Mouse (Mus musculus): ENCODE data around the gene Aamp. TPM values are rescaled to one million over a fixed set of nuclear protein-coding genes. Genes with fewer than 3 reads are reported as not detected.
"Not testable (repeated sequence)": the region's sequence is repeated elsewhere in the genome, so short reads cannot be mapped to it uniquely, and the experiment has no call there.

Gene Aamp
- polyA plus RNA-seq, 1 experiment from 2014 or later, result 246 TPM

DNA sequence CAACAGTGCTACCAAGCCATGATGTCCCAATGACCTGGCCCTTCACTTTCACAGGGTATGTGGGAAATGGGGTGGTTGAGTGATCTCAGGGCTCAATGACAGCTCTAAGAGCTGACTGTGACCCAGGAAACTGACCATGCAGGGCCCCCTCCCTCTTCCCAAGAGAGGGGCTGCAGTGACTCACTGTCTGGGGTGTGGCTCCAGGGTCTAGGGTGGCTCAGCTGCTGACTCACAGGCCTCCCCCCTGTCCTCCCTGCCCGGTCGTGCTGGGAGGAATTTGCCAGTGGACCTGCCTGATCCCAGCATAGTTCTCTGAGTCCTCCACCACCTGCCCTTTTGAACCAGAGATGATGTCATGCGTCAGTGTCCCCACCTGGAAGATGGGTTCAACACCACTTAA, 12.7 kb upstream of the Aamp start:
- H3K4me1 ChIP-seq, result peaks cover 20% of the 10 kb centered on the region
- WGBS, result 80% methylated on average over 3 of the region's 3 CpGs
- H3K27ac ChIP-seq (replicated peaks), result no peak overlapping the region
- H3K4me3 ChIP-seq, result no peak overlapping the region
- DNase-seq (ENCODE audit: low spot score), result no peak
- peaks cover 24% of the 10 kb centered on the region for H3K36me3 ChIP-seq
- H3K27me3 ChIP-seq (ENCODE audit: low read depth, poor library complexity, severe bottlenecking), result peaks cover 2% of the 10 kb centered on the region; the same call in 1 of the 2 replicates
- H3K9me3 ChIP-seq (replicated peaks), result no peaks in the 10 kb centered on the region

- H3K27ac ChIP-seq (replicated peaks), result peak overlapping the region; percentile 80
- no peak for DNase-seq (ENCODE audit: low spot score)
- no peak overlapping the region for H3K4me3 ChIP-seq
- H3K4me1 ChIP-seq, result peaks cover 20% of the 10 kb centered on the region
- no peaks in the 10 kb centered on the region for H3K27me3 ChIP-seq (ENCODE audit: low read depth, poor library complexity, severe bottlenecking)
- WGBS, result 63% methylated on average over 6 of the region's 6 CpGs
- H3K36me3 ChIP-seq, result peaks cover 32% of the 10 kb centered on the region
- H3K9me3 ChIP-seq (replicated peaks), result no peaks in the 10 kb centered on the region
Measured at GRCm38 (mm10) chr1:74296477-74296876, 11.9 kb upstream of the Aamp start.

- WGBS, result 23% methylated on average over 9 of the region's 9 CpGs
- Histone ChIP-seq H3K9me3 (replicated peaks) (no peaks in the 10 kb centered on the region), H3K27me3 (ENCODE audit: low read depth, poor library complexity, severe bottlenecking) (no peaks in the 10 kb centered on the region), H3K4me1 (peaks cover 20% of the 10 kb centered on the region), H3K27ac (replicated peaks) (peak overlapping the region; percentile 80), H3K4me3 (peak overlapping the region; percentile 29), H3K36me3 (peaks cover 41% of the 10 kb centered on the region)
- DNase-seq (ENCODE audit: low spot score), result peak; percentile 46
Measured at GRCm38 (mm10) chr1:74295456-74296171, 11.1 kb upstream of the Aamp start.

DNA sequence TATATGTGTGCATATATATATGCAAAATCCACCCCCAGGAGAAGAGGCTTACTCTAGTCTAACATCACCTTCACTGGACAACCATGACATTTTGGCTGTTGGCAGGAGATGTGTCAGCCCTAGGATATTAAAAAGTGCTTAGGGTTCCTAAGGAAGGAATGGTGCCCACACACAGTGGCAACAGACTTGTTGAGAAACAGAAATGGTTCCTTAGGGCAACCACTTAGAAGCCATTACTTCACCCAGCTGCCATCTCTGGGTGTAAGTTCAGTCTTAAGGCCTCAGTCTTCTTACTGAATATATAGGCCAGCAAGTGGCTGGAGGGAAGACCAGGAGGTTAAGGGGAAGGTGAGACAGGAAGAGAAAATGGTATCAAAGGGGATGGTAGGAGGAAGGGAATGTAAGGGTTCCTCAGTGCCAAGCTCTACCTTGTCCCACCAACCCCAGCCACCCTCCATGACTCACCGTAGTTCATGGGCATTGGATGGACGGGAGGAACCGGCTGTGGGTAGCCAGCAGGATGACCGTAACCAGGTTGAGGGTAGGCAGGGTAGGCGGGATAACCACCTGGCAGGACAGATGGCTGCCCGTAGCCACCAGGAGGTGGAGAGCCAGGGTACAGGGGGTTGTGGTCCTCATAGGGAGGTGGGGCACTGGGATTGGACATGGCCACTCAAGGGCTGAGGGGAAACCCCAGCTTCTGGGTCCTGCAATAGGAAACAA, 10.4 kb upstream of the Aamp start:
- no peak for DNase-seq (ENCODE audit: low spot score)
- WGBS, result 95% methylated on average over 6 of the region's 6 CpGs
- Histone ChIP-seq H3K27me3 (ENCODE audit: low read depth, poor library complexity, severe bottlenecking) (no peaks in the 10 kb centered on the region), H3K36me3 (peaks cover 48% of the 10 kb centered on the region), H3K4me3 (no peak overlapping the region), H3K27ac (replicated peaks) (peak overlapping the region; percentile 80), H3K4me1 (peaks cover 20% of the 10 kb centered on the region), H3K9me3 (replicated peaks) (no peaks in the 10 kb centered on the region)

- Histone ChIP-seq H3K27me3 (ENCODE audit: low read depth, poor library complexity, severe bottlenecking) (no peaks in the 10 kb centered on the region), H3K36me3 (peaks cover 55% of the 10 kb centered on the region), H3K4me1 (peaks cover 20% of the 10 kb centered on the region), H3K4me3 (no peak overlapping the region), H3K9me3 (replicated peaks) (no peaks in the 10 kb centered on the region), H3K27ac (replicated peaks) (no peak overlapping the region)
- WGBS, result 94% methylated on average over 3 of the region's 3 CpGs
- DNase-seq (ENCODE audit: low spot score), result no peak
Measured at GRCm38 (mm10) chr1:74294090-74294643, 9.6 kb upstream of the Aamp start.

DNA sequence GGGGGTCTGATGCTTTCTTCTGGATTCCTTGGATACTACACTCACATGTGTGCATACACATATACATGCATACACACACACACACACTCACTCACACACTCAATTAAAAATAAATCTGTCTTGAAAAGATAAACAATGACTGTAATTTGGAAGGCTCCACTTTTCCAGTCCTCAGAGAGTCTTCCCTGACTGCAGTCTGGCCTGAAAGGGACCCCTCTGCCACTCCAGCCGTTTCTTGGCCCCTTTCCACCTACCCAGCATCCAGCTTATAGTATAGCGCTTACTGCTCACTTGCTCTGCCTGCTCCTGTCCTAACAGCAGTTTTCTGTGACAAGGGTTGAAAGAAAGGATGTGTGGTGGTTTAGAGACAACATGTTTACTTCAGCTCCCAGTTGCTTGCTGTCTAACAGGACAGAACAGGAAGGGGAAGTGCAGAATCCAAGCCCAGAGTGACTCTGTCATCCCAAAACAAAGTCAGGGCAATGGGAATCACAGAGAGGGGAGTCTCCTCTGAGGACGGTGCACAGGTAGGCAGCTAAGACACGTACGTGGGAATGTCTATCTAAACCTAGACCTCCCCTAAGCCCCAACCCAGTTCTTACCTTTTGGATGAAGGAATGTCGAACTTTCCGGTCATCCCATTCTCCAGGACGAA, 8.9 kb upstream of the Aamp start:
- no peak overlapping the region for H3K27ac ChIP-seq (replicated peaks)
- no peak for DNase-seq (ENCODE audit: low spot score)
- peaks cover 63% of the 10 kb centered on the region for H3K36me3 ChIP-seq
- H3K4me1 ChIP-seq, result peaks cover 20% of the 10 kb centered on the region
- no peaks in the 10 kb centered on the region for H3K27me3 ChIP-seq (ENCODE audit: low read depth, poor library complexity, severe bottlenecking)
- H3K9me3 ChIP-seq (replicated peaks), result no peaks in the 10 kb centered on the region
- H3K4me3 ChIP-seq, result no peak overlapping the region
- 89% methylated on average over 8 of the region's 8 CpGs for WGBS

GRCm38 (mm10) chr1:74292331-74293020, 7.9 kb upstream of the Aamp start:
- Histone ChIP-seq H3K9me3 (replicated peaks) (no peaks in the 10 kb centered on the region), H3K4me1 (peaks cover 20% of the 10 kb centered on the region), H3K27ac (replicated peaks) (no peak overlapping the region; the same call in 1 of the 2 replicates), H3K4me3 (no peak overlapping the region), H3K36me3 (peaks cover 65% of the 10 kb centered on the region), H3K27me3 (ENCODE audit: low read depth, poor library complexity, severe bottlenecking) (no peaks in the 10 kb centered on the region)
- WGBS, result 89% methylated on average over 11 of the region's 11 CpGs
- no peak for DNase-seq (ENCODE audit: low spot score)

DNA sequence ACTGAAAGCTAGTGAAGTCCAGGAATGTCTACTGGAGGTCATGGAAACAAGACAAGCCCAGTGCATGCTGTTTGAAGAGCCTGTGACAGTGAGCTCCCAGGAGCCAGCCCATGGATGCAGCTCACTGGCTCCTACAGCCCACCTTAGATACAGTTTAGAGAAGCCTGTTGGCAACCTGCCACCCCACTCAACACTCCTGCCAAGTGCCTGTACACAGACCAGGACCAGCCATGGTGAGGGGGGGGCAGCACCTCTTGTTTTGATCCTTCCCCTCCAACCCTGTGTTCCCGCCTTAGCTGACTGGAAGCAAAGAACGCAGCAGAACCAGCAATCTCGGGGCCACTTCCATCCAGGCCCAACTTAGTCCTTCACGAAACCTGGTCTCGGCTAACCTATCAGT, 5.6 kb upstream of the Aamp start:
- H3K36me3 ChIP-seq, result peaks cover 57% of the 10 kb centered on the region
- no peaks in the 10 kb centered on the region for H3K9me3 ChIP-seq (replicated peaks)
- no peak overlapping the region for H3K4me3 ChIP-seq
- DNase-seq (ENCODE audit: low spot score), result no peak
- H3K27me3 ChIP-seq (ENCODE audit: low read depth, poor library complexity, severe bottlenecking), result no peaks in the 10 kb centered on the region
- peaks cover 18% of the 10 kb centered on the region for H3K4me1 ChIP-seq
- H3K27ac ChIP-seq (replicated peaks), result no peak overlapping the region
- WGBS, result 94% methylated on average over 5 of the region's 5 CpGs

GRCm38 (mm10) chr1:74289740-74290139, 5.2 kb upstream of the Aamp start:
- no peaks in the 10 kb centered on the region for H3K27me3 ChIP-seq (ENCODE audit: low read depth, poor library complexity, severe bottlenecking)
- H3K36me3 ChIP-seq, result peaks cover 57% of the 10 kb centered on the region
- H3K9me3 ChIP-seq (replicated peaks), result no peaks in the 10 kb centered on the region
- H3K4me1 ChIP-seq, result peaks cover 14% of the 10 kb centered on the region
- no peak overlapping the region for H3K27ac ChIP-seq (replicated peaks)
- no peak overlapping the region for H3K4me3 ChIP-seq
- 96% methylated on average over 2 of the region's 2 CpGs for WGBS
- DNase-seq (ENCODE audit: low spot score), result no peak

DNA sequence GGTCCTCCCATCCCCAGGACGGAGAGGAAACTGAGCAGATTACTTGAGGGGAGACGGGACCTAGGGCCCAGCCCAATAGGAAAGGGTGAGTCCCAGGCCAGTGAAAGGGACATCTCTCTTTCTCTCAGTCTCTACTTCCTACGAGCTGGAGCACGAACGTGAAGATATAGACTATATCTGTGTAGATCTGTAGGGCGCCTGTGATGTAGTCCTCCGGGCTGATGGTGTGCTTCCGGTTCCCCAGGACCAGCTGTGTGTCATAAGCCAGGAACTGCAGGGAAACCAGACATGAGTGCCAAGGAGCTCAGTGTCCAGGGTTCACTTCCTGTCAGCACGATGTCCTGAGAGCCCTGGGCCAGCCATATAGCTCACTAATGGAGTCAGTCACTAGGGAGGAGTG, 4.7 kb upstream of the Aamp start:
- no peak overlapping the region for H3K27ac ChIP-seq (replicated peaks)
- no peak overlapping the region for H3K4me3 ChIP-seq
- H3K9me3 ChIP-seq (replicated peaks), result no peaks in the 10 kb centered on the region
- peaks cover 13% of the 10 kb centered on the region for H3K4me1 ChIP-seq
- DNase-seq (ENCODE audit: low spot score), result no peak
- H3K27me3 ChIP-seq (ENCODE audit: low read depth, poor library complexity, severe bottlenecking), result no peaks in the 10 kb centered on the region
- WGBS, result 89% methylated on average over 9 of the region's 9 CpGs
- H3K36me3 ChIP-seq, result peaks cover 55% of the 10 kb centered on the region

DNA sequence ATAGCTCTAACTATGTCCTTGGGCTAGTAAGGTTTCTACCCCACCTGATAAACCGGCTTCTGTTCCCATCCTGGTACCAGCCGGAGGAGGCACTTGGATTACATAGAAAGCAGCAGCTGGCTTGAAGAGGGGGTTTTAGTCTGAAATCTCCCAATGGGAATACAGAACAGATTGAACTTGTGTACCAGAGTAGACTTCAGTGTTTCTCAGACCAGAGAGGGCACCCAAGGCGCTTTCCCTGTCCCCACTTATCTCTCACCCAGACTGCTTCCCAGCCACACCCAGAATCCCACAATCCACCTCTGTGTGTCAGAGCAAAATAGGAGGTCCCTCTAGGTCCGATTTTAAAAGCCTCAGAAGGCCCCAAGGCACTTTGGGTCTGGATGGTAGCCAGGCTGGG, 3.8 kb upstream of the Aamp start:
- Histone ChIP-seq H3K4me3 (no peak overlapping the region), H3K4me1 (peaks cover 19% of the 10 kb centered on the region), H3K27me3 (ENCODE audit: low read depth, poor library complexity, severe bottlenecking) (no peaks in the 10 kb centered on the region), H3K27ac (replicated peaks) (no peak overlapping the region), H3K36me3 (peaks cover 48% of the 10 kb centered on the region), H3K9me3 (replicated peaks) (no peaks in the 10 kb centered on the region)
- no peak for DNase-seq (ENCODE audit: low spot score)
- WGBS, result 76% methylated on average over 4 of the region's 4 CpGs

DNA sequence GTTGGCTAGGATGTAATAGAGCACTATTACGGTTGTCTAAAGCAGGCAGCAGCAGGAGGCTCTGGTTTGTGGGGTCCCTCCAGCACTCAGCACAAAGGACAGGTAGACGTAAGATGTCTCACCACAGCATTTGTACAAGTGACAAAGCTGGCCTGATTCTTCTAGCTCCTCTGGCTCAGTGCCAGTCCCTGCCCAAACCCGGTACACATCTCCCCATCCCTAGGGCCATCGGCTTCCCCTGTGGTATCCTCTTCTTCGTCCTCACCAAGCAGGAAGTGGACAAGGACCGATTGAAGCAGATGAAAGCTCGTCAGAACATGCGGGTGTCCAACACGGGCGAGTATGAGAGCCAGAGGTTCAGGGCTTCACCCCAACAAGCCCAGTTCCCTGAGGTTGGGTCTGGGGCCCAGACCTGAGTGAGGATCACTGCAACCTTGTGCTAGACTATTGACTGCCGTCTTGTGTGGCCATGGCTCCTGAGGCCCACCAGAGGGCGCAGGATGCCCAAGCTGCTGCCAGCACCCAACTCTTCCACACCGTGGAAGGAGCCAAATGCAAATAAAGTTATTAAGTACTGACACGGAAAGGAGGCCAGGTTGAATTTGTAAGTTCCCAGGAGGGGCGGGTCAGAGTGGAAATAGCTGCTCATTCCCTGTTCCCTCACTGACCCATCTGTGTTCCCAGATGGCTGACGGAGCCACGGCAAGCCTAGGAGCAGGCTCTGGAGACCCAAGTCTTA, 2.5 kb upstream of the Aamp start:
- H3K9me3 ChIP-seq (replicated peaks); H3K27ac ChIP-seq (replicated peaks); H3K4me3 ChIP-seq; H3K27me3 ChIP-seq (ENCODE audit: low read depth, poor library complexity, severe bottlenecking); DNase-seq (ENCODE audit: low spot score): not testable (repeated sequence)
- 62% methylated on average over 15 of the region's 17 CpGs for WGBS
- Histone ChIP-seq H3K4me1 (peaks cover 25% of the 10 kb centered on the region), H3K36me3 (peaks cover 51% of the 10 kb centered on the region)

All from midbrain, embryonic 10.5 days (tissue).